Mouse (Mus musculus) megakaryocyte, embryonic 14.5 days (primary cell): ENCODE measurements around the gene Fam155a.

Experiments
- FLI1 ChIP-seq: IDR thresholded peaks from 2 replicates; pipeline ENCODE4 v1.6.1; 2012; ENCODE audit warnings: low read length, inconsistent platforms, mixed read lengths
- GATA1 ChIP-seq: IDR thresholded peaks from 3 replicates; pipeline ENCODE4 v1.6.1; 2012; ENCODE audit warnings: mixed read lengths, low read length, inconsistent platforms, borderline replicate concordance

GRCm38 (mm10) chr8:9180686-9181315, 590.2 kb downstream of the Fam155a start:
- TF ChIP-seq FLI1 (no peak), GATA1 (no peak)
